Mouse (Mus musculus) erythroblast, adult 5-6 weeks (primary cell): ENCODE results near the gene Akap2. TPM values are rescaled to one million over a fixed set of nuclear protein-coding genes. Genes with fewer than 3 reads are reported as not detected.

Experiments
- ATAC-seq: replicated peaks from 2 replicates; pipeline ENCODE4 v1.8.0; 2016; ENCODE audit warnings: moderate number of reproducible peaks, mild to moderate bottlenecking, moderate TSS enrichment, inconsistent platforms; ENCODE audit not compliant: poor library complexity, low FRiP score, severe bottlenecking
- total RNA-seq, 2 experiments: library from RNA; stranded (forward) in 1 of 2; stranded (reverse) in 1 of 2; fragments of 150-400 nt in 1 of 2; fragments of 200-764, 138-1000 nt in 1 of 2; gene quantifications; 2 replicates each; pipeline versions ENCODE4 v1.2.3 to v1.2.4; 2015 to 2017; ENCODE audit warnings: low replicate concordance in 2 of 2

Akap2 gene
- total RNA-seq, 2 experiments from 2014 or later, result not detected

GRCm38 (mm10) chr4:57922171-57922570, 204.7 kb downstream of the Akap2 start:
- no peak for ATAC-seq

GRCm38 (mm10) chr4:57924556-57925071, 207.2 kb downstream of the Akap2 start:
- no peak for ATAC-seq

GRCm38 (mm10) chr4:57927464-57928205, 210.2 kb downstream of the Akap2 start:
- ATAC-seq, result peak; percentile 39

- ATAC-seq, result no peak
These were observed 213.2 kb downstream of the Akap2 start for GRCm38 (mm10) chr4:57930559-57931170.

GRCm38 (mm10) chr4:57934181-57934580, 216.7 kb downstream of the Akap2 start:
- no peak for ATAC-seq

GRCm38 (mm10) chr4:57937292-57937691, 219.8 kb downstream of the Akap2 start:
- no peak for ATAC-seq

- no peak for ATAC-seq
These were observed 223.2 kb downstream of the Akap2 start for GRCm38 (mm10) chr4:57940631-57941030.

- ATAC-seq, result no peak
These were observed 225.4 kb downstream of the Akap2 start for GRCm38 (mm10) chr4:57942892-57943291.

Other genes with a start within 250 kb of the Akap2 start
- not detected in 2 replicates for gene Pakap, start 149.5 kb upstream of the Akap2 start, total RNA-seq (2015; ENCODE audit: low replicate concordance)
- gene Pakap, start 149.5 kb upstream of the Akap2 start, total RNA-seq (2017; ENCODE audit: low replicate concordance), result not detected in 2 replicates
- gene D630039A03Rik, start 198.6 kb downstream of the Akap2 start, total RNA-seq (2015; ENCODE audit: low replicate concordance), result 0.42 TPM in 1 of 2 replicates, not detected in the other
- gene D630039A03Rik, start 198.6 kb downstream of the Akap2 start, total RNA-seq (2017; ENCODE audit: low replicate concordance), result 0.51 TPM in 1 of 2 replicates, not detected in the other
- 135 and 150 TPM in 2 replicates for gene Txn1, start 238.8 kb downstream of the Akap2 start, total RNA-seq (2015; ENCODE audit: low replicate concordance)
- 38.0 and 69.0 TPM in 2 replicates for gene Txn1, start 238.8 kb downstream of the Akap2 start, total RNA-seq (2017; ENCODE audit: low replicate concordance)